Mouse (Mus musculus): ENCODE data around the gene Scd2. TPM values are rescaled to one million over a fixed set of nuclear protein-coding genes. Genes with fewer than 3 reads are reported as not detected.
"Not testable (repeated sequence)": the region's sequence is repeated elsewhere in the genome, so short reads cannot be mapped to it uniquely, and the experiment has no call there.

Gene Scd2
- polyA plus RNA-seq, 1 experiment from 2014 or later: 247 TPM

DNA sequence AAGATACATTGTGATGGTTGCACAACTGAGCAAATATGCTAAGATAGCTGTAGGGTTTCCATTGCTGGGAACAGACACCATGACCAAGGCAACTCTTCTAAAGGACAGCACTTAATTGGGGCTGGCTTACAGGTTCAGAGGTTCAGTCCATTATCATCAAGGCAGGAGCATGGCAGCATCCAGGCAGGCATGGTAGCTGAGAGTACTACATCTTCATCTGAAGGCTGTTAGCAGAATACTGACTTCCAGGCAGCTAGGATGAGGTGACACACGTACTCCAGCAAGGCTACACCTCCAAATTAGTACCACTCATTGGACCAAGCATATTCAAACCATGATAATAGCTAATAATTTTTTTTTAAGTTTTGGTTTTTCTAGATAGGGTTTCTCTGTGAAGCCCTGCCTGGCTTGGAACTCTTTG lies 16.7 kb downstream of the Scd2 start:
- not testable (repeated sequence) for H3K4me3 ChIP-seq; H3K27ac ChIP-seq; H3K27me3 ChIP-seq; H3K9me3 ChIP-seq (replicated peaks); H3K9ac ChIP-seq; H3K4me2 ChIP-seq; ATAC-seq
- 90% methylated on average over 1 of the region's 1 CpGs for WGBS
- Histone ChIP-seq H3K36me3 (ENCODE audit: poor library complexity, severe bottlenecking) (peaks cover 43% of the 10 kb centered on the region), H3K4me1 (peaks cover 38% of the 10 kb centered on the region)

DNA sequence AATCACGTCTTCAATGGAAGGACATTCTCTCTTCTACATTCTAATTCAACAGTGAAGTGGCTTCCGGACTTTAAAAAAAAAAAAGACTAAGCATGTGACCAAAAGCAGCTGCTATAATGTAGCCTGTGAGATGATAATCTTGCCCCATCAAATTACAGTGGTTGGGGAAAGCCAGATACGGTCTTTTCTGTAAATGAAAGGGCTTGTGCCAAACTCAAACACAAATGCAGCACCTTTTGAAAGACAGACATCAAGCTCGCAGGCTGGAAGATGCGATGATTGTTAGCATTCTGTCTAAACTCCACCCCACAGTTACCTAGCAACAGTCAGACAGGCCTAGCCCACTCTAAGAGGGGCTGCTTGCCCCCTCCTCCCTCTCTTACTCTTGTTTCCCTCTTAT lies 17.3 kb downstream of the Scd2 start:
- peaks cover 33% of the 10 kb centered on the region for H3K4me1 ChIP-seq
- peak overlapping the region; percentile 19; the same call in 1 of the 2 replicates for H3K9ac ChIP-seq
- peak overlapping the region; percentile 16; the same call in 1 of the 2 replicates for H3K27ac ChIP-seq
- no peak overlapping the region for H3K4me2 ChIP-seq
- no peaks in the 10 kb centered on the region for H3K9me3 ChIP-seq (replicated peaks)
- H3K27me3 ChIP-seq: no peaks in the 10 kb centered on the region
- no peak overlapping the region for H3K4me3 ChIP-seq
- 17% methylated on average over 5 of the region's 5 CpGs for whole genome bisulfite sequencing
- peaks cover 36% of the 10 kb centered on the region for H3K36me3 ChIP-seq (ENCODE audit: poor library complexity, severe bottlenecking)
- ATAC-seq: no peak

DNA sequence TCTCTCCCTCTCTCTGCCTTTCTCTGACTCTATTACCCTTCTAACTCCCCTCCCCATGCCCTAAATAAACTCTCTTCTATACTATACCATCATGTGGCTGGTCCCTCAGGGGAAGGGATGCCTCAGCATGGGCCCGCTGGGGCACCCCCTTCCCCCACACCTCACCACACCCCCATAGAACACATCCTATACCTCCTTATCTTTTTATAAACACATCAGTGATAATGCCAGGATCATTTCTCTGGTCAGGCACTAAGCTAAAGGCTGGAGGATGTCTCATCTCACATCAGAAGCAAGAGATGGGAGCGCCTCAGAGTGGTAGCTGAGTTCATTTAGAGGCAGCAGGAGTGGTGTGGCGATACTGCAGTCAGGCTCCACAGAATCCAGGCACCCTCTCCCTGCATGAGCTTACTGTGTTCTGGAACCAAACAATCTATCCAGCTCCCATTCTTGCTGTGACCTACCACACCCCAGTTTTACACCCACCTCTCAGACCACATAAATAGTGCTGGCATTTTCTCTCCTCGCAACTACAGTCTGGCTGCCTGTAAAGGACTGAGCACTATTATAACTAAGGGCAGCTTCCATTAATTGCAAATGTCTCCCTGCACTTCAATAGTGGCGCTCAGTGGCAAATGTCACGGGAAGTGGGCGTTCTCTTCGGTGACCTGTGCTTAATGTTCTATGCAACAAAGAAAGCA lies 18.0 kb downstream of the Scd2 start:
- H3K4me1 ChIP-seq: peaks cover 33% of the 10 kb centered on the region
- H3K9me3 ChIP-seq (replicated peaks): no peaks in the 10 kb centered on the region
- WGBS: 49% methylated on average over 8 of the region's 8 CpGs
- no peak overlapping the region for H3K4me2 ChIP-seq
- no peak overlapping the region for H3K4me3 ChIP-seq
- peak overlapping the region; percentile 19 for H3K9ac ChIP-seq
- no peak for ATAC-seq
- H3K36me3 ChIP-seq (ENCODE audit: poor library complexity, severe bottlenecking): peaks cover 30% of the 10 kb centered on the region
- peak overlapping the region; percentile 42 for H3K27ac ChIP-seq
- no peaks in the 10 kb centered on the region for H3K27me3 ChIP-seq

GRCm38 (mm10) chr19:44312007-44312360 lies 18.5 kb downstream of the Scd2 start:
- no peaks in the 10 kb centered on the region for H3K9me3 ChIP-seq (replicated peaks)
- peak overlapping the region; percentile 42; the same call in 1 of the 2 replicates for H3K27ac ChIP-seq
- peaks cover 33% of the 10 kb centered on the region for H3K4me1 ChIP-seq
- H3K4me2 ChIP-seq: no peak overlapping the region
- no peaks in the 10 kb centered on the region for H3K27me3 ChIP-seq
- peaks cover 24% of the 10 kb centered on the region for H3K36me3 ChIP-seq (ENCODE audit: poor library complexity, severe bottlenecking)
- H3K9ac ChIP-seq: no peak overlapping the region
- ATAC-seq: no peak
- H3K4me3 ChIP-seq: no peak overlapping the region
- 21% methylated on average over 4 of the region's 4 CpGs for WGBS

DNA sequence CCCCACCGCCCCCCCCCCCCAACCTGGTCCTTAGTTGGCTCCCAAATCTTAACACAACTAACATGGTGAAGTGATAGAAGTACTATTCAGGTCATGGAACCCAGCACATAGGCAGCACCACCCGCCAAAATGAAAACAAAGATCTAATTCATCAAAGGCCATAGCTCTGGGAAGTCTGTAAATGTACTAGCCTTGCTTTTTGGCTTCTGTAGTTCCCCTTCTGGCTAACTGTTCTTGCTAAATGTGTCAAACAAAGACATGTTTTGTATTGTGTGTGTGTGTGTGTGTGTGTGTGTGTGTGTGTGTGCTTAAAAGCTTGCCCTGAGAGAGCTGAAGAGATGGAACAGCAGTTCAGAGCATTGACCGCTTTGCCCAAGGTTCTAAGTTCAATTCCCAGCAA lies 19.6 kb downstream of the Scd2 start:
- H3K4me3 ChIP-seq: no peak overlapping the region

GRCm38 (mm10) chr19:44314327-44314759 lies 20.9 kb downstream of the Scd2 start:
- H3K27me3 ChIP-seq: no peaks in the 10 kb centered on the region
- peaks cover 4% of the 10 kb centered on the region for H3K36me3 ChIP-seq (ENCODE audit: poor library complexity, severe bottlenecking)
- WGBS: 3% methylated on average over 18 of the region's 18 CpGs
- H3K4me2 ChIP-seq: peak overlapping the region; percentile 82
- ATAC-seq: peak; percentile 92
- peaks cover 4% of the 10 kb centered on the region; the same call in 1 of the 2 replicates for H3K9me3 ChIP-seq (replicated peaks)
- H3K4me1 ChIP-seq: peaks cover 33% of the 10 kb centered on the region
- H3K9ac ChIP-seq: peak overlapping the region; percentile 64
- peak overlapping the region; percentile 54 for H3K4me3 ChIP-seq
- H3K27ac ChIP-seq: 0 out of 2 replicates have a peak overlapping the region, but pooled peaks have one; percentile 11

More for the DNA sequence above, 19.6 kb downstream of the Scd2 start:
- Histone ChIP-seq H3K27ac (no peak overlapping the region), H3K4me2 (no peak overlapping the region), H3K9me3 (replicated peaks) (no peaks in the 10 kb centered on the region), H3K27me3 (no peaks in the 10 kb centered on the region), H3K4me1 (peaks cover 33% of the 10 kb centered on the region), H3K9ac (no peak overlapping the region), H3K36me3 (ENCODE audit: poor library complexity, severe bottlenecking) (peaks cover 14% of the 10 kb centered on the region)
- ATAC-seq: no peak
- WGBS: 72% methylated on average over 3 of the region's 3 CpGs

DNA sequence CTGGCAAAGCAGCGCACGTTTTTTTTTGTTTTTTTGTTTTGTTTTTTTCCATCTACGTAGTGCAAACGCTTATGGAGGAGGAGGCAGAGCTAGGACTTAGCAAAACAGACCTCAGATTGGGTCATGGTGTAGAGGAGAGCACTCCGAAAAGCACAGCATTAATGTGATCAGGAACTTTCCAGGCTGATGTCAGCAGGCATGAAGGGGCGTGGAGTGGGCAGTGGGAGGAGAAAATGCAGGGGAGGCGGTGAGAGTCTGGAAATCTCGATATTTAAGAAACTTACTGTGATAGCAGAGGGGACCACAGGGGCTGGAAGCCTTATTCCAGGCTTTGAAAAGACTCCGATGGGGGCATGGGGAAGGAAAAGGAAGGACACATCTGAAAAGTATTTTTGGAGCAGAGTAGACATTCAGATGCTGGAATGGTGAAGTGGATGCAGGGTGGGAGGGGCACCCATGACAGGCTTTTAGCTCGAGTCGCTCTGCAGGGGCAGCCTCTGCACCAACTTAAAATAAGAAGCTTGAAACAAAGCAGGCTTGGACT lies 21.5 kb downstream of the Scd2 start:
- H3K9ac ChIP-seq: peak overlapping the region; percentile 64
- H3K27ac ChIP-seq: peak overlapping the region; percentile 11; the same call in 1 of the 2 replicates
- ATAC-seq: peak; percentile 75
- 1% methylated on average over 11 of the region's 11 CpGs for WGBS
- peak overlapping the region; percentile 54 for H3K4me3 ChIP-seq
- H3K9me3 ChIP-seq (replicated peaks): peaks cover 4% of the 10 kb centered on the region; the same call in 1 of the 2 replicates
- peaks cover 1% of the 10 kb centered on the region; the same call in 1 of the 2 replicates for H3K36me3 ChIP-seq (ENCODE audit: poor library complexity, severe bottlenecking)
- H3K4me2 ChIP-seq: peak overlapping the region; percentile 82
- peaks cover 33% of the 10 kb centered on the region for H3K4me1 ChIP-seq
- H3K27me3 ChIP-seq: no peaks in the 10 kb centered on the region

DNA sequence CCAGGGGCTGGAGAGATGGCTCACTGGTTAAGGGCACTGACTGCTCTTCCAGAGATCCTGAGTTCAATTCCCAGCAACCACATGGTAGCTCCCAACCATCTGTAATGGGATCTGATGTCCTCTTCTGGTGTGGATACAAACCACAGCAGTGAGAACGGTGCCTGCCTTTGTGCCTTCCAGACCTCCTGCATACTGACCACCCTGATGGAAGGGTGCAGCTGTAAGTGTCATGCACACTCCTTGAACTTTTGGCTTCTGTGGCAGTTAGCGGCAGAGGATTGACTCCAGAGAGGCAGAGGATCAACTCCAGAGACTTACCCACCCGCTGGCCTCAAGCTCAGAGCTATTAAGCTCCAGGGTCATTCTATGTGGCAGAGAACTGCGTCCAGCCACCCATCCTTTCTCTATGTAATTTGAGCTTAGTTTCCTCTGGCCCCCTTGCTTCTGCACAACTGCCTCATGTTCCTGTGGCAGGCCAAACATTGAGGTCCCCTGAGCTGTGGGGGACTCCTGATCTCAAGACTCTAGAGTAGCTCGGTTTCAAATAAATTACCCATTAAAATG lies 23.4 kb downstream of the Scd2 start:
- H3K4me2 ChIP-seq: no peak overlapping the region
- H3K36me3 ChIP-seq (ENCODE audit: poor library complexity, severe bottlenecking): no peaks in the 10 kb centered on the region
- WGBS: 68% methylated on average over 5 of the region's 5 CpGs
- no peak overlapping the region for H3K9ac ChIP-seq
- peaks cover 18% of the 10 kb centered on the region for H3K4me1 ChIP-seq
- H3K4me3 ChIP-seq: no peak overlapping the region
- no peaks in the 10 kb centered on the region for H3K27me3 ChIP-seq
- no peak for ATAC-seq
- H3K27ac ChIP-seq: no peak overlapping the region
- H3K9me3 ChIP-seq (replicated peaks): peaks cover 4% of the 10 kb centered on the region; the same call in 1 of the 2 replicates

DNA sequence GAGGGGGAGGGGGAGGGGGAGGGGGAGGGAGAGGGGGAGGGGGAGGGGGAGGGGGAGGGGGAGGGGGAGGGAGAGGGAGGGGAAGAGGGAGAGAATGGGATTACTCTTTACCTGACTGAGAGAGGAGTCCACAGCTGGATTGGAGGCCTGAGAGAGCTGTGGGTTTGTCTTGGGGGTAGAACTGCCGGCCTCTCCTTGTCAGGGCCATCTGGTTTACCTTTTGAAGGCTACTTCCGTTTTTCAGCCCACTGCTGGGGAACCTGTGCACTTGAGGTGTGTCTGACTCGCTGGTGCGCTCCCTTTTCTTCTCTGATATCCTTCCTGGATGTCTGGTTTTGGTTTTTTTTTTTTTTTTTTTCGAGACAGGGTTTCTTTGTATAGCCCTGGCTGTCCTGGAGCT lies 23.9 kb downstream of the Scd2 start:
- no peaks in the 10 kb centered on the region for H3K27me3 ChIP-seq
- 85% methylated on average over 5 of the region's 5 CpGs for WGBS

DNA sequence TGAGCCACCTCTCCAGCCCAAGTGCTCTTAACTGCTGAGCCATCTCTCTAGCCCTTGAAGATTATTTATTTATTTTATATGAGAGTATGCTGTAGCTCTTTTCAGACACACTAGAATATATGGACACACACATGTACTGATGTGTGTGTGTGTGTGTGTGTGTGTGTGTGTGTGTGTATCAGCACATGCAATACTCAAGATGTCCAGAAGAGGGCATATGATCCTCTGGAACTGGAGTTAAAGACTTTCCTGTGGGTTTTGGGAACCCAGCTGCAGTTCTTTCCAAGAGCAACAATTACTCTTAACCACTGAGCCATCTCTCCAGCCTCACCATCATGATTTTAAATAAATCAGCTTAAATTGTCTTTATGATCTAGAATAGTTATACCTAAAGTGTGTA lies 25.1 kb downstream of the Scd2 start:
- Histone ChIP-seq H3K27ac (no peak overlapping the region), H3K9ac (no peak overlapping the region), H3K9me3 (replicated peaks) (peaks cover 4% of the 10 kb centered on the region; the same call in 1 of the 2 replicates), H3K36me3 (ENCODE audit: poor library complexity, severe bottlenecking) (no peaks in the 10 kb centered on the region), H3K4me1 (peaks cover 14% of the 10 kb centered on the region), H3K4me2 (no peak overlapping the region), H3K4me3 (no peak overlapping the region), H3K27me3 (no peaks in the 10 kb centered on the region)
- ATAC-seq: no peak

More for the DNA sequence above, 23.9 kb downstream of the Scd2 start:
- Histone ChIP-seq H3K9ac (no peak overlapping the region), H3K36me3 (ENCODE audit: poor library complexity, severe bottlenecking) (no peaks in the 10 kb centered on the region), H3K9me3 (replicated peaks) (peaks cover 4% of the 10 kb centered on the region; the same call in 1 of the 2 replicates), H3K4me1 (peaks cover 14% of the 10 kb centered on the region), H3K4me3 (no peak overlapping the region), H3K27ac (no peak overlapping the region), H3K4me2 (no peak overlapping the region)
- ATAC-seq: no peak

DNA sequence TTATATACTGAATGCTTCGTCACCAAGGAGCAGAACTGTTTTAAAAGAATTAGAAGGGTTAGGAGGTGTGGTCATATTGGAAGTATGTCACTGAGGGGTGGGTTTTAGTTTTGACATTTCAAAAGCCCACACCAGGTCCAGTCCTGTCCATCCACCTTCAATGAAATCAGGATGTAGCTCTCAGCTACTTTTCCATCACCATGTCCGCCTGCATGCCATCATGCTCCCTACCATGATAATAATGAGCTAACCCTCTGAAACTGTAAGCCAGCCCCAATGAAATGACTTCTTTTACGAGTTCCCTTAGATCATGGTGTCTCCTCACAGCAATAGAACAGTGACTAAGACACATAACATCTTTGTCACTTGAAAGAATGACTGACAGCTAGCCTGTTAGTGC lies 26.8 kb downstream of the Scd2 start:
- 82% methylated on average over 3 of the region's 3 CpGs for WGBS
- Histone ChIP-seq H3K27ac (no peak overlapping the region), H3K36me3 (ENCODE audit: poor library complexity, severe bottlenecking) (no peaks in the 10 kb centered on the region), H3K9me3 (replicated peaks) (peaks cover 4% of the 10 kb centered on the region; the same call in 1 of the 2 replicates), H3K27me3 (no peaks in the 10 kb centered on the region), H3K4me3 (no peak overlapping the region), H3K4me1 (0 out of 2 replicates have a peak, but pooled peaks cover under 1% of the 10 kb centered on the region), H3K4me2 (no peak overlapping the region), H3K9ac (no peak overlapping the region)
- no peak for ATAC-seq

GRCm38 (mm10) chr19:44321201-44321600 lies 27.7 kb downstream of the Scd2 start:
- no peaks in the 10 kb centered on the region for H3K36me3 ChIP-seq (ENCODE audit: poor library complexity, severe bottlenecking)
- H3K4me2 ChIP-seq: no peak overlapping the region
- H3K4me1 ChIP-seq: no peaks in the 10 kb centered on the region
- H3K4me3 ChIP-seq: no peak overlapping the region
- WGBS: 81% methylated on average over 4 of the region's 4 CpGs
- no peak overlapping the region for H3K9ac ChIP-seq
- no peaks in the 10 kb centered on the region for H3K27me3 ChIP-seq
- no peak overlapping the region for H3K27ac ChIP-seq
- no peak for ATAC-seq
- peaks cover 4% of the 10 kb centered on the region; the same call in 1 of the 2 replicates for H3K9me3 ChIP-seq (replicated peaks)
